Mouse (Mus musculus) limb, embryonic 12.5 days (tissue): ENCODE measurements around the gene Rnf8. TPM values are rescaled to one million over a fixed set of nuclear protein-coding genes. Genes with fewer than 3 reads are reported as not detected.

ENCODE experiments used
- ATAC-seq: fragments of 200-750 bp; cut with Nextera tagmentation; 2 replicates; pipeline ENCODE4 v1.8.0; 2017; ENCODE audit warnings: low read depth, moderate TSS enrichment; ENCODE audit not compliant: insufficient number of reproducible peaks, insufficient read depth, low FRiP score, low TSS enrichment
- H3K27ac ChIP-seq: fragments of 300-500 bp; sonication (generic); 2 replicates; pipeline ENCODE4 v1.5.1; 2016; ENCODE audit warnings: mild to moderate bottlenecking, moderate library complexity
- H3K27me3 ChIP-seq: fragments of 300-500 bp; sonication (generic); 2 replicates; pipeline ENCODE4 v1.6.1; 2016; ENCODE audit warnings: mild to moderate bottlenecking, moderate library complexity
- H3K36me3 ChIP-seq: fragments of 300-500 bp; sonication (generic); 2 replicates; pipeline ENCODE4 v1.6.1; 2016; ENCODE audit warnings: mild to moderate bottlenecking, moderate library complexity
- H3K4me1 ChIP-seq: fragments of 300-500 bp; sonication (generic); replicated peaks from 2 replicates; pipeline ENCODE4 v1.6.1; 2016
- H3K4me2 ChIP-seq: fragments of 300-500 bp; sonication (generic); 2 replicates; pipeline ENCODE4 v1.6.1; 2016; ENCODE audit warnings: mild to moderate bottlenecking, moderate library complexity
- H3K4me3 ChIP-seq: fragments of 300-500 bp; sonication (generic); replicated peaks from 2 replicates; pipeline ENCODE4 v1.5.1; 2016; ENCODE audit warnings: mild to moderate bottlenecking
- H3K9ac ChIP-seq: fragments of 300-500 bp; sonication (generic); replicated peaks from 2 replicates; pipeline ENCODE4 v1.6.1; 2016; ENCODE audit warnings: mild to moderate bottlenecking, moderate library complexity
- H3K9me3 ChIP-seq: fragments of 300-500 bp; sonication (generic); 2 replicates; pipeline ENCODE4 v1.6.1; 2016; ENCODE audit warnings: mild to moderate bottlenecking, moderate library complexity
- WGBS: fragments of 180-500 bp; shearing (Covaris S2); methylation state at CpG from one replicate; pipeline ENCODE4 v1.1.7; 2016; 5-methylcytosine and 5-hydroxymethylcytosine counted together
- polyA plus RNA-seq: library from polyadenylated mRNA; unstranded; fragments of >200 nt; fragmentation: Nextera tagmentation; extraction: Ambion mirVana; gene quantifications from 2 replicates; pipeline ENCODE4 v1.2.1, GENCODE M21; 2016

The Rnf8 gene
- polyA plus RNA-seq: 102 and 108 TPM in 2 replicates

DNA sequence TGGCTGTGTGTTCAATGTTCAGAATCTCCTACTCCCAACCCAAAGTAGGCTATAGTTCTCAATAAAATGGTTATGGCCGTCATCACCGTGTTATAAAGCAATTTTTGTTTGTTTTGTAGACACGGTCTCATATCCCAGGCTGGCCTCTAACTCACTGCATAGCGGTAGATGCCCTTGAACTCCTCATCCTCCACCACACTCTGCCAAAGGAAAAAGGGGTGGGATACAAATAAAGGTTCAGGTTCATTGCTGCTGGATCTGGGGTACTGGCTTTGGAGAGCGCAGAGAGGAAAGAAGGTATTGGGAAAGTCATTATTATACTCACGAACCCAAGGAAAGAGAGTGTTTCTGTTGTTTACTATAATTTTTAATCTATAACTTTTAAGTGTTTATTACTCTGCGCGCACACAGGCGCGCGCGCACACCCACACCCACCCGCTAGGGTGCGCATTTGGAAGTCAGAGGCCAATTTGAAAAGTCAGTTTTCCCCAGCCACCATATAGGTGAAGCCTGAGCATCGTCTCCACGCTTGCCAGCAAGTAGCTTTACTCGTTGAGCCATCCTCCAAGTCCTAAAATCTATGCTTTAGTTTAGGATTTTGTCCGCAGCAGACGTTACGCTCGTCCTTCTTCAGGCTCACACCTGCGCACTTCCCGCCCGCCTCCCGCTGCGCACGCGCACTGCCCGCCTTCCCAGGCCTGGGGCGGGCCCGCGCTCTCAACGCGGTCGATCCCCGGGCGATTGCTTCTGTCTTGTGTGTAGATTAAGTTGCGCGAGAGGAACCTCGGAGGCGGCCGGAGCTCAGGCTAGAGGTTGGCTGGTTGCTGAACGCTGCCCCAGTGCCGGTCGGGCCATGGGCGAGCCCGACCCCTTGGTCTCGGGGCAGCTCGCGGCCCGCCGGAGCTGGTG lies at the start of gene Rnf8, which contains the start of gene Gm28043:
TSS of gene Rnf8 (plus strand) at position 676 of the 909 bp plus-strand sequence.
TSS of gene Gm28043 (plus strand) at position 762 of the 909 bp plus-strand sequence.
- 2% methylated on average over 52 of the region's 52 CpGs for WGBS
- Histone ChIP-seq H3K4me1 (peaks cover 22% of the 10 kb centered on the region), H3K4me3 (peak within 1 kb of the TSS; percentile 99), H3K36me3 (peaks cover 19% of the 10 kb centered on the region), H3K27ac (peak within 1 kb of the TSS; percentile 99), H3K9ac (peak within 1 kb of the TSS; percentile 98), H3K9me3 (no peaks in the 10 kb centered on the region), H3K27me3 (no peaks in the 10 kb centered on the region), H3K4me2 (peak within 1 kb of the TSS; percentile 84)
- peak; percentile 85 for ATAC-seq

DNA sequence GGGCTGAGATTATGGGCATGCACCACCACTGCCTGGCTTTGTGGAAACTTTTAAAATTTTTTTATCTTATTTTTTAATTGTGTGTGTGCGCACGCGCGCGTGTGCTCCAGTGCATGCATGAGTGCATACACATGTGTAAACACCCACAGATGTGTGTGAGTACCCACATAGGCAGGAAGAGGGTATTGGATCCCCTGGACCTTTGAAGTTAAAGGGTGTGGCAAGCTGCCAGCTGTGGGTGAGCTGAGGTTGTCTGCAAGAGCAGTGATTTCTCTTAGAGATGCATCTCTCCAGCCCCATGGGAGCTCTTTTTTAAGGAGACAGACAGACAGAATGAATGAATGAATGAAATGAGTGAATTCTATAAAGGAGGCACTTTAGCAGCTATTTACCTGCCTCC lies 49.1 kb upstream of the Rnf8 start:
- peaks cover 16% of the 10 kb centered on the region for H3K4me1 ChIP-seq
- no peak overlapping the region for H3K4me2 ChIP-seq
- over 99% methylated on average over 5 of the region's 5 CpGs for WGBS
- no peak overlapping the region for H3K4me3 ChIP-seq
- peaks cover 44% of the 10 kb centered on the region for H3K36me3 ChIP-seq
- no peak overlapping the region for H3K9ac ChIP-seq
- no peaks in the 10 kb centered on the region for H3K27me3 ChIP-seq
- no peak for ATAC-seq
- no peaks in the 10 kb centered on the region for H3K9me3 ChIP-seq
- H3K27ac ChIP-seq: no peak overlapping the region

DNA sequence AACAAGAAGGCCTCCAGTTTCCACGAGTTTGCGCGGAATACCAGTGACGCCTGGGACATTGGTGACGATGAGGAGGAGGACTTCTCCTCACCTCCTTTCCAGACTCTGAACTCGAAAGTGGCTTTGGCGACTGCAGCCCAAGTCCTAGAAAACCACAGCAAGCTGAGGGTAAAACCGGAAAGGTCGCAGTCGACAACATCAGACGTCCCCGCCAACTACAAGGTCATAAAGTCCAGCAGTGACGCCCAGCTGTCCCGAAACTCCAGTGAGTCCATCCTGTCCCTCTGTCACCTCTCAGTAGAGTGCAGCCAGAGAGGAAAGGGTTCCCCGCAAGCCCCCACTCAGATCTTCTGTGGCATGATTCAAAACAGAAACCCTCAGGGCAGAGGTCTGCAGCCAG lies 46.2 kb upstream of the Rnf8 start:
- Histone ChIP-seq H3K4me2 (no peak overlapping the region), H3K4me1 (peaks cover 16% of the 10 kb centered on the region), H3K9ac (no peak overlapping the region), H3K36me3 (peaks cover 73% of the 10 kb centered on the region), H3K4me3 (no peak overlapping the region), H3K27ac (no peak overlapping the region), H3K27me3 (no peaks in the 10 kb centered on the region), H3K9me3 (no peaks in the 10 kb centered on the region)
- no peak for ATAC-seq
- 86% methylated on average over 15 of the region's 15 CpGs for WGBS

DNA sequence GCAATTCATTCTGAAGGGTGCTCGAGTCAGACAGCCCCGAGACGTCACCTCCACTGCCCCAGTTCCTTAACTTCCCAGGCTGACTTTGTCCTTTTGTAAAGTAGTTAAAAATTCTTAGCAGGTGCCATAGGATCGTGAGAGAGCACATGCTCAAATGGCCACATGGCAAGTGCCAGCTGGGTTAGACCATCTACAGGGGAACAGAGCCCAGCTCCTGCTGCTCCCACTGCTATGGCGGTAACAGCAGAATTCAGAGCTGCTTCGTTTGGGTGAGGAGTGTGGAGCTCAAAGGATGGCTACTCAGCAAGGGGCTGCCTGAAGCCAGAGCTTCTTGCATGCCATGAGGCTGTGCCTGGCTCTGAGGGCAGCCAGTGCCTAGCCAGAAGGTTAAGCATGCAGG lies 44.8 kb upstream of the Rnf8 start:
- no peak overlapping the region for H3K9ac ChIP-seq

DNA sequence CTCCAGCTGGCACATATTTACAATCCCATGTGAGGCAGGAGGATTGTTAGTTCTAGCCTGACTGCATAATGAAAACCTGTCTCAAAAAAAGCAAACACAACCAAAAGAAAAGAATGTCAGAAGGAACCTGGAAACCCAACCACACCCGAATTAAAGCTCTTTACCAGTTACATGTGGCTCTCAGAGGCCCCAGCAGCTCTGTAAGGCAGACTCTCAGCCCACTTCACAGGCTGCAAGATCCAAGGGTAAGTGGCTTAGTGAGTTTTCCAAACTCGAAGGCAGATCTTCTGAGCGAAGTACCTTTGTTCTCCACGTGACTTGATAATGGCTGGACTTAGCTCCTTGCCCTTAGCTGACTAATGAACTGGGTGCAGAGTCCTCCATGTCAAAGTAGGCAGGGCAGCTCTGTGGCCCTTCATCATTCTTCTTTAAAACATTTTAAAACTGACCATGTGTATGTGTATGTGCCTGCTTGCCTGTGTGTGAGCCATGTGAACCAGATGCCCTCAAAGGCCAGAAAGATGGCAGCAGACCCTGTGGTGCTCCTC lies 34.9 kb upstream of the Rnf8 start:
- Histone ChIP-seq H3K4me3 (no peak overlapping the region), H3K36me3 (peaks cover 95% of the 10 kb centered on the region), H3K4me1 (no peaks in the 10 kb centered on the region), H3K4me2 (no peak overlapping the region), H3K27ac (no peak overlapping the region), H3K9ac (no peak overlapping the region), H3K27me3 (no peaks in the 10 kb centered on the region), H3K9me3 (no peaks in the 10 kb centered on the region)
- 87% methylated on average over 4 of the region's 4 CpGs for WGBS
- no peak for ATAC-seq

More for the DNA sequence above, 44.8 kb upstream of the Rnf8 start:
- peaks cover 76% of the 10 kb centered on the region for H3K36me3 ChIP-seq
- no peak overlapping the region for H3K4me3 ChIP-seq
- peaks cover 16% of the 10 kb centered on the region for H3K4me1 ChIP-seq
- H3K4me2 ChIP-seq: no peak overlapping the region
- WGBS: 85% methylated on average over 6 of the region's 6 CpGs
- ATAC-seq: no peak
- no peak overlapping the region for H3K27ac ChIP-seq
- H3K9me3 ChIP-seq: no peaks in the 10 kb centered on the region
- no peaks in the 10 kb centered on the region for H3K27me3 ChIP-seq

DNA sequence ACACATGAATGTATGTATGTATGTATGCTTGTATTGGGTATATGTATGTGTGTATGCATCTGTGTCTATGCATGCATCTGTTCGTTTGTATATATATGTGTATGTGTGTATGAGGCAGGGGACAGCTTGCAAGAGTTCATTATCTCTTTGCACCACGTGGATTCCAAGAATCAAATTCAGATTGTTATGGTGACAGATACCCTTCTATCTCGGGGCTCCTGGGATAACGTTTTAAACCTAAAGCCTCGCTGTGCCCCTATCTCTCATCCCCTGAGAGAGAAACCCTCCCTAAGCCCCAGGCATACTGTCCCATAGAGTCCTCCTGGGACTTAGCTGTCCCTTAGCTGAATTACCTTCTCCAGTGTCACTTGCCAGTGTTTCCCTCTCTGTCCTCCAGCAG lies 31.0 kb upstream of the Rnf8 start:
- H3K27me3 ChIP-seq: no peaks in the 10 kb centered on the region
- H3K4me2 ChIP-seq: no peak overlapping the region
- H3K4me1 ChIP-seq: no peaks in the 10 kb centered on the region
- H3K9me3 ChIP-seq: no peaks in the 10 kb centered on the region
- peaks cover 83% of the 10 kb centered on the region for H3K36me3 ChIP-seq
- no peak for ATAC-seq
- WGBS: 84% methylated on average over 5 of the region's 5 CpGs
- no peak overlapping the region for H3K27ac ChIP-seq
- H3K4me3 ChIP-seq: no peak overlapping the region
- H3K9ac ChIP-seq: no peak overlapping the region

DNA sequence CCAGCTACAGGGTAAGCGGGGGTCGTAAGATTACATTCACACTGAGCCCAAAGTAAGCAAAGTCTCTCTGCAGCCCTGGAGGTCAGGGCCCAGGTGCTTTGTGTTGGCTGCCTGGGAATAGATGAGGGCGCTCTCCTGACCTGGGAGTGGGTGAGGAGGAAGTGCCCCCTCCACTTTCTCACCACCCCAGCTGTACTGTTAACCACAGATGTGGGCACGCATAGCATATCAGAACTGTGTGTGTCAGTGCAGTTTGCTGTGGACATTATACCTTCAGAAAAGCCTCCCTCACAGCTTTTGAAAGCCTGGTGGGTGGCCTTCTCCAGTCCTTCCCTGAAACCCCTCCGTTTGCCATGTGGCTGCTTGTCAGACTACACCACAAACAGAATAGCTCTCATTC lies 30.3 kb upstream of the Rnf8 start:
- H3K36me3 ChIP-seq: peaks cover 75% of the 10 kb centered on the region
- H3K4me1 ChIP-seq: peaks cover 7% of the 10 kb centered on the region
- H3K27ac ChIP-seq: no peak overlapping the region
- ATAC-seq: no peak
- no peaks in the 10 kb centered on the region for H3K27me3 ChIP-seq
- WGBS: 79% methylated on average over 5 of the region's 5 CpGs
- H3K9me3 ChIP-seq: no peaks in the 10 kb centered on the region
- H3K9ac ChIP-seq: no peak overlapping the region
- H3K4me2 ChIP-seq: no peak overlapping the region
- H3K4me3 ChIP-seq: no peak overlapping the region

DNA sequence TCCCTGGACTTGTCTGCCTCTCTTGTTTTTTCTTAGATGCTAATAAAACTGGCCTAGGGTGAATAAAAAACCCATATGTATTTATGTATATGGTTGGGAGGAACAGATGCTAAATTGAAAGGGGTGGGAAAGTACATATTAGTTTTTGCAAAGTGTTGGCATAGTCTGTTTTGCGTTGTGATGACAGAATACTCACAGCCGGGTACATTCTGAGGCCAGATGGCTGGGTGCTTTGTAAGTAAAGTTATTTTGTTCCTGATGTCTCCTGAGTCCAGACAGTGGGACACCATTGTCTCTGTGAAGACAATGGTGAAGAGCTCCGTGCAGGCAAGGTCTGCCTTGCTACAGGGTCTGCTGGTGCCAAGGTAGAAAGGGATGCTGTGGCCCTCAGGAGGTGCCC lies 29.9 kb upstream of the Rnf8 start:
- H3K36me3 ChIP-seq: peaks cover 71% of the 10 kb centered on the region

DNA sequence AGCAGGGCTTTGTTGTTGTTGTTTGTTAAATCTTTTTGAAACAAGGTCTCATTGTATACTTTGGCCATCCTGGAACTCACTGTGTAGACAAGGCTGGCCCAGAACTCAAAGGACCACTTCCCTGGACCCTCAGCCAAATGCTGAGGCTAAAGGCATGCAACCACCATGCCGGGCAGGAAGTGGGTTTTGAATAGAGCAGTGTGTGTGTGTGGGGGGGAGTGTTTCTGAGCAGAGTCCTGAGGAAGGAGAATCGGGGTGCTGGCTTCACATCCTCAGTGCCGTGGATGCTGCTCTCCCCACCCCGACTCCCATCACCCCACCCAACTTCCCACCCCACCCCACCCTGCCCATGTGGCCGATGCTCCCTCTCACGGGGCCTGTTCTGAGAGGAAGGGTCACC lies 29.1 kb upstream of the Rnf8 start:
- H3K4me3 ChIP-seq: no peak overlapping the region
- no peak for ATAC-seq
- no peaks in the 10 kb centered on the region for H3K9me3 ChIP-seq
- no peak overlapping the region for H3K27ac ChIP-seq
- H3K4me2 ChIP-seq: no peak overlapping the region
- no peak overlapping the region for H3K9ac ChIP-seq
- peaks cover 12% of the 10 kb centered on the region for H3K4me1 ChIP-seq
- H3K27me3 ChIP-seq: no peaks in the 10 kb centered on the region
- 94% methylated on average over 6 of the region's 6 CpGs for WGBS
- H3K36me3 ChIP-seq: peaks cover 64% of the 10 kb centered on the region

More for the DNA sequence above, 29.9 kb upstream of the Rnf8 start:
- no peak for ATAC-seq
- H3K4me3 ChIP-seq: no peak overlapping the region
- H3K9me3 ChIP-seq: no peaks in the 10 kb centered on the region
- peaks cover 11% of the 10 kb centered on the region for H3K4me1 ChIP-seq
- H3K4me2 ChIP-seq: no peak overlapping the region
- 84% methylated on average over 3 of the region's 3 CpGs for WGBS
- no peak overlapping the region for H3K9ac ChIP-seq
- H3K27ac ChIP-seq: no peak overlapping the region
- no peaks in the 10 kb centered on the region for H3K27me3 ChIP-seq

DNA sequence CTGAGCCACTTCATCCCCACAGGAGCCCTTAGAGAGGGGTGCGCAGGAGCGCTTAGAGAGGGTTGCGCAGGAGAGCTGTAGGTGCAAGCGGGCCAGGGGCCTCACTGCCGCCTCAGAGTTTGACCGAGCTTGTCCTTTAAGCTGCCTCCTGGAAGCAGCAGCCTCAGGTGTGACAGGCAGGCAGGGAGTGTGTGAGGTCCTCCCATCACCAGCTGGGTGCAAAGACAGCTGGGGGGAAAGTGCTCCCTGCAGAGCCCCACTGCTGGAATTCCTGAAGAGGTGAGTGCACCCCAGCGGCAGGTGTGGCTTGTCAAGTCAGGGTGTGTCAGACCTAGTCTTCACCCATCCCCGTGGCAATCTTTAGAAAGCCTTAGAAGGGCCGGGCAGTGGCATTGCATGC lies 27.7 kb upstream of the Rnf8 start:
- H3K27me3 ChIP-seq: no peaks in the 10 kb centered on the region
- no peak overlapping the region for H3K4me3 ChIP-seq
- peaks cover 53% of the 10 kb centered on the region for H3K36me3 ChIP-seq
- no peak overlapping the region for H3K4me2 ChIP-seq
- peaks cover 12% of the 10 kb centered on the region for H3K4me1 ChIP-seq
- H3K9ac ChIP-seq: no peak overlapping the region
- ATAC-seq: no peak
- no peaks in the 10 kb centered on the region for H3K9me3 ChIP-seq
- 83% methylated on average over 9 of the region's 9 CpGs for whole genome bisulfite sequencing
- H3K27ac ChIP-seq: no peak overlapping the region

DNA sequence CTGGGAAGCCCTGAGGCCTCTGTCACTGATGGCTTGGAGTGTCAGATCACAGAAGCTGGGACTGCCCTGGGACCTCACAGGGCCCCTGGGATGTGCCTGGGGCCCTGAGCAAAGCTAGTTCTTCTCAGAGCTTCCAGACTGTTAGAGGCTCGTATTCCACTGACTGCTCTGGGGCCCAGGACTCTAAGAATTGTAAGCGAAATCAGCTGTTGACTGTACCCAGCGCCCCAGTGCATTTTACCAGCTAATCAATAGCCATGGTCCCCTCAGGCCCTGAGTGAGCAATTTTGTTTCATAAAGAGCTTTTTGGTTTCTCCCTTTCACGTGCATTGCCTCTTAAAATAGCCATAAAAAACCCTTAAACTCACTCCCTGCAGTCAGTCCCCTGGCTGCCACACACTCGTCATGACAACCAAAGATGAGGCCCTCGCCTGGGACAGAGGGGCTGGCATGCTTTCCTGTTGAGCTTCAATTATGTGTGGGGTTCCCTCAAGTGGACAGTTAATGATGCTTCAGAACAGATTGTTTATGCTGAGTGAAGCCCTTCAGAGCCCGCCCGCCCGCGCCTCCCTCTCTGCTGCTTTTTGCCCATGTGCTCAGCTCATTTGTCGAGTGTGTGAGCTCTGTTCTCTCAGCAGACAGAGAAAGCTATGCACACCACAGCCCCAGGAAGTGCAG lies 25.2 kb upstream of the Rnf8 start:
- H3K4me1 ChIP-seq: peaks cover 12% of the 10 kb centered on the region
- no peak for ATAC-seq
- no peak overlapping the region for H3K9ac ChIP-seq
- no peaks in the 10 kb centered on the region for H3K27me3 ChIP-seq
- 48% methylated on average over 11 of the region's 11 CpGs for WGBS
- H3K4me2 ChIP-seq: no peak overlapping the region; the same call in 1 of the 2 replicates
- peak overlapping the region; percentile 70 for H3K27ac ChIP-seq
- H3K9me3 ChIP-seq: no peaks in the 10 kb centered on the region
- H3K4me3 ChIP-seq: no peak overlapping the region
- H3K36me3 ChIP-seq: peaks cover 37% of the 10 kb centered on the region
